Mouse (Mus musculus): ENCODE results near the gene B4galt3.
"Not testable (repeated sequence)": the region's sequence is repeated elsewhere in the genome, so short reads cannot be mapped to it uniquely, and the experiment has no call there.

The B4galt3 gene

DNA sequence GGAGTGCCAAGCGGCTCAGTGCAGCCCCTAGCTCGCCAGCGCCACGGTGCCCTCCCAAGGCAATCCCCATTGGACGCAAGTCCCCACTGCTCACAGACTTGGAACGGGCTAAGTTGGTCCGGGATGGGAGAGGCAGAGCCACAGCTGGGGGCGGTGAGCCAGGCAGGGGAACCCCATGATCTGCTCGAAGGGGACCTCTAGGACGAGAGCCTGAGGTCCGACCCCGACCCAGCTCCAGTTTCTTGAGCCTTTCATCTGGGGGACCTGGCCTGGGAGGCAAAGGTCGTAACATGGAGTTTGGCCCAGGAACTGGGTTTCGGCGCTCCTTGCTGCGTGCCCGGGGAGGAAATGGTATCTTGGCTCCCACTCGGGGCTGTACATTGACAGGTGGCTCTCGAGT lies 16.4 kb downstream of the B4galt3 start:
- no peak for DNase-seq

DNA sequence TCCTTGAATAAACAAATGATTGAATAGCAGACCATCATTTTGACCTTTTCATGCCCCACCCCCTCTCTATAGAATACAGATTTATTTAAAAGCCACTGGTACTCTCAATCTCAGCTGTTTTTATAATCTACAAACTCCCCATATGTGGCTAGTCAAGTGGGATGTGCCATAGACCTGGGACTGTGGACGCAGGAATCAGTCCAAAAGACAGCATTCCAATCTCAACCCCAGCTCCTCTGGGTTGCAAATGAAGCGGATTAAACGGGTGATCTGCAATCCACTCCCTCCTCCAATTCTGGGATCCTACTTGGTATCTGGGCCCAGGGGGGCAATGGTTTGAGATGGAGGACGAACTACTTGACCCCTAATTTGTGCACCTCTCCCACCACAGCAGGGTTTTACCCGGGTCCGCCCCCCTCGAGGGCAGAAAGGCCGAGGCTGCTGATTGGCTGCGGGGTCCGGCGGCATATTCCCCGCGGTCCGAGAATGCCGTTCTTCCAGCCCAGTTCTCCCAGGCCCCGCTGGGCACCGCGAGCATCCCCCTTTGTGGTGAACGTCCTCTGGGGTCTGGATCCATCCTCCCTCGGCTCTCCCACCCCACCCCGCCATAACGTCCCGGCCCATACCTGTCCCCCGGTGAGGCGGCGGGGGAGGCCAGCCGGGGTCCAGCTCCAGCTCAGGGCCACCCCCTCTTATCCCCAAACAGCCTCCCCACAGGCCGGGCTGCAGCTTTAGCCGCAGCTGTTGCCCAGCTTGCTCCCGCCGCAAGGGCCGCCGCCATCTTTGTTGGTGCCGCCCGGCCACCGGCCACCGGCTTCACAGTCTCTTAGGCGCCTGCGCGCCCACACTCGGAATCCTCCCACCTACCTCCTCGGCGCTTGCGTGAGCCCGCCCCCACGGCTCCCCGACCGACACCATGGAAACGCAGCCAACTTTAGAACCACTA lies 17.3 kb downstream of the B4galt3 start, which contains the start of gene Usp21:
TSS of gene Usp21 (minus strand) at position 856 of the 946 bp plus-strand sequence.
- peak; percentile 96 for DNase-seq

DNA sequence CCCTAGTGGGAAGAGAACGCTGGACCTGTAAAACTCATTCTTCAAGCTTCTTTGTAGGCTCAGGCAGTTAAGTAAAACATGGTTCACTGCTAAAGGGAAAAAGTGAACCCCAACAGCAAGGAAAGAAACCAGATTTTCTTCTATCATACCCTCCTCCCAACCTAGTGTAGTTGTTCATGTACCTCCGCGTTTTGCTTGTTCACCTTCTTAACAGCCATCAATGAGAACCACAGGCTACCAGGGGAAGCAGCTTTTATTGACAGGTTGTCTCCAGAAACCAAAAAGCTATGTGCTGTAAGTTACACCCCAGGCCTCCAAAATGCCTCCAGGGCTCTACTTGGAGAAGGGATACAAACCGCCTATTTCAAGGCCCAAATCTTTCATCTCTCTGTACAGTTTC lies 18.2 kb downstream of the B4galt3 start:
- DNase-seq: no peak

DNA sequence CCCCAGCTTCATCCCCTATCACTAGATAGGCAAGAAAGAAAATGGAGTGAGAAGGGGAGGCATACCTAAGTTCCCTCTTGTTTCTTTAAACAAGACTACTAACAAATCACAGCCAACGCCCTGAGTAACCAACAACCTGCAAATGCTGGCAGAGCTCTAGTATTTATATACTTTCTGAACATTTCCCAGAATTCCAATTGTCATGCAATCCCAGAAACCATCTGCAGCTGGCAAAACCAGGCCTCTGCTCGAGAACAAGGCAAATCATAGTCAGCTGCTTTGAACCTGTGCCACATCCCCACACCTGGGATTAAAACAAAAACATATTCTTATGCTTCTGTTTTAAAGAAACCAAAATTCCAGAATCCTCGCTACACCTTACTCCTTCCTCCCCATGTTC lies 23.2 kb downstream of the B4galt3 start:
- no peak for DNase-seq

DNA sequence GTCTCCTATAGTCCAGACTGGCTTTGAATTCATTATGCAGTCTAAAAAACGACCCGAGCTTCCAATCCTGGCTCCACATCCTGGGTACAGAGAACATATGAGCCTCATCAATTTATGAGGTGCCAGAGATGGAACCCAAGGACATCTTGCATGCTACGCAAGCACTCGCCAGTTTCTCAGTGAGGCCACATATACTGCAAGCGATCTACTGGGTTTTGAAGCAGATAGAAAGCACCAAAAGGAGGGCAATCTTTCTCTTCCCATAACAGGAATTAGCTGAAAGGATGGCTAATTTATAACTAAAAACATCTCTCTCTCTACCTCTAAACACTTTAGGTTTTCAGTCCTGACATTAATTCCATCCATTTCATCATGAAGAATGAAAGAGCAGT lies 23.8 kb downstream of the B4galt3 start:
- no peak for DNase-seq

DNA sequence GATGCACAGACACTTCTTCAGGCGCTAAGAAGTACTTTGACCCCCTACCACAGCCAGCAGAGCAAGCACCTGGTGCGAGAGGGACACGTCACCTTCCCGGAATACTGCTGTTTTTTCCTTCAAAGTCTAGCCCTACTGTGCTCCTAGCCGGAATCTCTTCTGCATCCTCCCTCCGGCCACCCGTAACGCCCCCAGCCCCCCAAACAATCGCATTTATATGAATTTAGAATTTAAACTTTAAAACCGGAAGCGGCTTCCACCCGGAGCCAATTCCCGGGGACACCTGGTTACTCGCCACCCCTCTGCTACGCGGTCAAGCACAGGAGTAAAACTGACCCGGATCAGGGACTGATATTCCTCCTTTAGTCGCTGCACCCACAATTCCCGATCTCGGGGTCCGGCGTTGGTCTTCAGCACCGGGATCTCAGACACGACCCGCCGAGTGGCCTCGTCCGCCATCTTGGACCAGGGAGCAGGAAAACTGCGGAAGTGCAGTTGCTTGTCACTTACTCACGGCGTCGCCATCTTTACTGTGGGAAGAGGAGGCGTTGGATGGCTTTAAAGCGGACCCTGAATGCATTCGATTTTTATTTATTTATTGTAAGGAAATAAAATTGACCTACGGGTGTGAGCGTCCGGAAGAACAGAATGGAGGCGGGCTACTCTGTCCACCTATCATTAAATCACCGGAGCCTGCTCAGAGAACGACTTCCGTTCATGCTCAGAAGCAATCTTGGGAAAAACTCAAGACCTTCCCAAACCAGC lies 24.4 kb downstream of the B4galt3 start, which contains the start of gene Ufc1:
TSS of gene Ufc1 (minus strand) at position 727 of the 765 bp plus-strand sequence.
- peak; percentile 85 for DNase-seq

DNA sequence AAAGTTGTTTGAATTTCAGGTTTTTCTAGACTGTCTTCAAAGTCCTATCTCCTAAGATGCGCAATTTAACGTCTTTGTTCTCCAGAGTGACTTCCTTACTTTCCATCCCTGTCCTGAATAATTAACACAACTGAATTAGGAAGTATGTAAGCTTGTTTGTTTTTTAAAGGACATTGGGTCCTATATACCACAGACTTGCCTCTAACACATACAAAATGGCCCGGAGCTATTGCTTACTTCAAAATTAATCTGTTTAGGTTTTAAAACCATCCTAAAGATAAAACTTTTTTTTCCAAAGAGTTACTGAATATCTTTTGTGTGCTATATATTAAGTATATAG lies 24.9 kb downstream of the B4galt3 start:
- DNase-seq: no peak

DNA sequence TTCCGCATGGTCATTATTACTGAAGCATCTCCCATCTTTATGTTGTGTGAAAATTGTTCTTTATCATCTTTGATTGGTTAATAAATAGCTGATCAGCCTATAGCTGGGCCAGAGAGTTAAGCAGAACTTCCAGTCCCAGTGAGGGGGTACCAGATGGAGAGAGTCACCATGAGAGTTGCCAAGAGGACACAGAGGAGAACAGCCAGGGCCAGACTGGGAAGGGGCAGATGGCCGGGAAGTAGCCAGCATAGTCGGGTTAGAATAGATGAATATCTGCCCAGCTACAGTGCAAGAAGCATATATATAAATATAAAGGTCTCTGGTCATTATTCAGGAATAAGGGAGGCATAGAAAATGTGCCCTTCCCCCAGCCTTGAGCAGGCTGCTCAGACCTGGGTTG lies 28.1 kb downstream of the B4galt3 start:
- DNase-seq: no peak

DNA sequence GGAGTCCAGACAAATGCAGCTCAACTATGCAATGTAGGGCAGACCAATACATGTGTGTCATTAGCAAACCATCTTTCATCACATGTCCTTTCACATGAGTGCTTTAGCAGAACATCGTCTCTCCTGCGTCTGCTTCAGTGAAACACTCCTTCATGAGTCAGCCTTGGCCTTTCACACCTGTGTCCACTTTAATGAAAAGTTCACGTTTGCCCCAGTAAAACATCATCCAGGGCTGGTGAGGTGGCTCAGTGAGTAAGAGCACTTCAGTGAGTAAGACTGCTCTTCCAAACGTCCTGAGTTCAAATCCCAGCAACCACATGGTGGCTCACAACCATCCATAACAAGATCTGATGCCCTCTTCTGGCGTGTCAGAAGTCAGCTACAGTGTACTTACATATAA lies 36.0 kb downstream of the B4galt3 start:
- DNase-seq: not testable (repeated sequence)

DNA sequence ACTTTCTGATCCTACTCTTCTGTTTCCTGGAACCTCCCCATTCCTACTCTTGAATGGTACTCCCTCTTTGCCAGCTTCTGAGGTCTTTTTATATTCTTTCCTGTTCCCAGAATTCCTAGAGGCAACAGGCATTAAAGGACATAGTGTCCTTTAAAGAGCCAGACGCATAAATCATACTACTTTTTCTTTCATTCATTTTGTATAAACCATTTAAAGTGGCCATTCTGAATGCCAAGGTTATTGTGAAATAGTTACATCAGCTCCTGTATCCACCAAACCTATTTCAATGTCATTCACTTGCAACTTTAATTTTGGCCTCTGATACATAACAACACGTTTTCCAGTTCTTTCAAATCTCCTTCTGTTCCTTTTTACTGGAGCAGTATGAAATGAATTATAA lies 39.2 kb downstream of the B4galt3 start:
- DNase-seq: no peak

DNA sequence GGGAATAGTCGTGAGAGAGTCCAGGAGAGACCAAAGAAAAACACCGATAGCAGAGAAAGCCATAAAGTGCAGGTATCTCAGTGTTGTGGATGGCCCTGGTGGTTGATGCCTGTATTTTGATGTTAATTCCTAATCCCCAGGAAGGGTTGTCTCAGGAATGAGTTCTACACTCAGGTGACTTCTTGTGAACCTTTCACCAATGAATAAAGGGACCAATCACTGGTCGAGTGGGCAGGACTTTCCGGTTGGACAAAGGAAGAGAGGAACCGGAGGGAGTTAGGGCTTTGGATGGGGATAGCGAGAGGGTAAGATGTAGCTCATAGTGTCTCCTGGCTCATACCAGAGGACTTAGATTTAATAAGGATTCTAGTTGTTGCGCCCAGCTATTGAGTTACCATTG lies 49.6 kb downstream of the B4galt3 start:
- no peak for DNase-seq

DNA sequence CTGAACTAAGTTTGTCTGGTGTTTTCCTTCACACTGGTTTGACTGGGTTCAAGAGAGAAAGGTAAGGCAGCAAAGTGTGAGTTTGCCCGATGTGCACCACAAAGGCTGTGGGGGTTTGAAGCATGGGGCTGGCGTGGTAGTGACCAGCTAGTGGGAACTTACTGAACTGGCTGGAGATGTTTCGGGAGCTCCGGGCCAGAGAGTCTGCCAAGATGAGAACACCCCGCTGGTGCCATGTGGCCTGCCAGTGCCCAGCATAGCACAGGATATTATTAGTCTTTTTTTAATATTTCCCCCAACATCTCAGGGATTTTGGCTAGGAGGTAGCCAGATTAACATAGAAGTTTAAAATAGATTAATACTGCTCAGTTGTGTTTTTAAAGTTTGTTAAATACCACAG lies 50.0 kb downstream of the B4galt3 start:
- no peak for DNase-seq

DNA sequence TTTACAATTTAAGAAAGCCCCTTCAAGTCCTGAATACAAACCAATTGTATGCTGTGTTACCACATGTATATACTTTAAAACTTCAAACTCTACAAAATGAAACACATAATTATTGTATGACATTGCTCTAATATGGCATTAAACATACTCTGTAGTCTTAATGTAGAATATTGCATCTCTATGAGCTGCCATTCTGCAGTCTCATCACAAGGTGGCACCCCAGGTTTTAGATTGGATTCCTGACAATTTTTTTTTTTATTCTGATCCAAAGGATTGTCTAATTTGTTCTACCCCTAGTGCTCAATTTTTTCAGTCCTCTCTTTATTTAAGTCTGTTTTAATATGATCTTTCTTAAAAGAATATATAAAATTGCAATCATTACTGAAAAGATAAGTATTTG lies 51.3 kb downstream of the B4galt3 start:
- DNase-seq: no peak

DNA sequence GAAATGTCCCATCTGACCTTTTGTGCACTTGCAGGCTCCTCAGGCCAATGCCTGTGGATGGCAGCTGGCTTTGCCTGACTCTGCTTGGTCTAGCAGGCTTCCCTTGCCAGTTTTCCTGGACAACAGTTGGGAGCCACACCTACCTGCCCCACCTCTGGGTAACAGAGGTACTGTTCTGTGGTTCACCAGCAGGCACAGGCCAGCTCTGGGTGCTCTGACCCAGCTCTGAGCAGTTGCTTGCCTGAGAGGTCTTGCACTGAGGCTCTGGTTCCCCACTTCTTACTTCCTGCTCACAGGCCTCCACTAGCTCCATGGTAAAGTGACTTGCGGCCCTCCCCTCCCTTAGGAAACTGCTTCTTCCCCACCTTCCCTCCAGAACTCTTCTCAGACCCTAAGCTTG lies 51.9 kb downstream of the B4galt3 start:
- no peak for DNase-seq

DNA sequence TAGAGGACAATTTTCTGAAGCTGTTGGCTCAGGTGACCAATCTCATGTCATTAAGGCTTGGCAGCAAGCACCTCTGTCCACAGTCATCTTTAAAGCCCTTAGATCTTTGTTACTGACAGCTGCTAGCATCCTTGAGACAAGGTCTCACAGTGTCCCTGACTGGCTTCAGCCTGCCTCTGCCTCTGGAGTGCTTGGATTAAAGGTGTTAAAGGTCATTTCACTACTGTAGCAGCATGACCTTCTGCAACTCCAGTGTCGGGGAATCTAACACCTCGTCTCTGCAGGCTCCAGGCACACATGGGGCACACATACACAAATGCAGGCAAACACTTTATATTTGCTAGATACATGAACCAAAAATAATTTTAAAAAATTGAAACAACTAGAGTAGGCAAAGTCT lies 55.4 kb downstream of the B4galt3 start:
- no peak for DNase-seq

All from right cerebral cortex, adult 18-20 months (tissue).